Mouse (Mus musculus) olfactory bulb, adult 2 months (tissue): ENCODE results near the gene Plxnc1.

ENCODE experiments used
- CTCF ChIP-seq: fragments of 200-500 bp; IDR thresholded peaks from 2 replicates; pipeline ENCODE4 v1.5.1; 2012; ENCODE audit warnings: low read depth, mild to moderate bottlenecking, low read length, moderate library complexity; ENCODE audit not compliant: insufficient read depth
- POLR2A ChIP-seq: fragments of 200-500 bp; IDR thresholded peaks from 2 replicates; pipeline ENCODE4 v1.6.1; 2012; ENCODE audit warnings: mild to moderate bottlenecking, low read depth, low read length, moderate library complexity; ENCODE audit not compliant: insufficient read depth

DNA sequence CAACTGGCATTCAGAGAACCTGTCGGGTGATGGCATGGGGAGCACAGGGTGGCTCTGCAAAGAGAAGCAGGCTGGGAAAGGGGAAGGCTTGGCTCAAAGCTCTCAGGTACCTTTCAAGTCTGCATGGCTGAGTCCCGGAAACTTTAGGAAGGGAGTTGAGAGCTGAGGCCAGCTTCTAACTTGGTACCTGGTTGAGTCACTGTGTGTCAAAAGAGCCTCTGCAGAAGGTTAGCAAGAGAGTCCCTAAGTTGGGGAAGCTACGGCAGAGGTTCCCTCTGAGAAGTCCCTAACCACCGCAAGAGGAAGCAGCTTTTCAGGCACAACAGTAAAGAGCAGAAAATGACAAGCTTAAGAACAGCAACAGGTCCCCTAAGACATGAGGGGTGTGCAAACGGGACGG lies 99.9 kb downstream of the Plxnc1 start:
- TF ChIP-seq POLR2A, result no peak
- no peak for TF ChIP-seq CTCF
